Mouse (Mus musculus): ENCODE results near the gene Gpr152.
"Not testable (repeated sequence)": the region's sequence is repeated elsewhere in the genome, so short reads cannot be mapped to it uniquely, and the experiment has no call there.

The Gpr152 gene

GRCm38 (mm10) chr19:4131768-4132167, 7.8 kb upstream of the Gpr152 start:
- DNase-seq: no peak

GRCm38 (mm10) chr19:4134354-4134753, 5.2 kb upstream of the Gpr152 start:
- DNase-seq: no peak

- not testable (repeated sequence) for DNase-seq
Measured at GRCm38 (mm10) chr19:4135229-4135962, 4.2 kb upstream of the Gpr152 start.

GRCm38 (mm10) chr19:4135963-4136345, 3.6 kb upstream of the Gpr152 start:
- DNase-seq: not testable (repeated sequence)

GRCm38 (mm10) chr19:4136463-4136862, 3.1 kb upstream of the Gpr152 start:
- no peak for DNase-seq

- no peak for DNase-seq
Measured at GRCm38 (mm10) chr19:4137913-4138312, 1.7 kb upstream of the Gpr152 start.

- no peak for DNase-seq
Measured at GRCm38 (mm10) chr19:4140147-4140546, 560 bp downstream of the Gpr152 start.

GRCm38 (mm10) chr19:4142416-4143173, 3.0 kb downstream of the Gpr152 start:
- DNase-seq: peak; percentile 51

GRCm38 (mm10) chr19:4143759-4144268, 4.2 kb downstream of the Gpr152 start, which contains the start of gene Cabp4:
Cabp4 (minus strand) TSS chr19:4144033.
- no peak for DNase-seq

- no peak for DNase-seq
Measured at GRCm38 (mm10) chr19:4144550-4145498, 5.2 kb downstream of the Gpr152 start.

GRCm38 (mm10) chr19:4145936-4146335, 6.3 kb downstream of the Gpr152 start:
- DNase-seq: no peak

GRCm38 (mm10) chr19:4146366-4147021, 6.9 kb downstream of the Gpr152 start:
- DNase-seq: no peak

- no peak for DNase-seq
Measured at GRCm38 (mm10) chr19:4147022-4147405, 7.4 kb downstream of the Gpr152 start.

- no peak for DNase-seq
Measured at GRCm38 (mm10) chr19:4147782-4148490, 8.3 kb downstream of the Gpr152 start.

- DNase-seq: peak; percentile 99
Measured at GRCm38 (mm10) chr19:4148491-4148806, 8.9 kb downstream of the Gpr152 start, which contains the start of gene Coro1b. Coro1b (plus strand) TSS chr19:4148619.

- no peak for DNase-seq
Measured at GRCm38 (mm10) chr19:4148819-4149218, 9.2 kb downstream of the Gpr152 start.

GRCm38 (mm10) chr19:4149283-4149682, 9.7 kb downstream of the Gpr152 start:
- no peak for DNase-seq

- DNase-seq: no peak
Measured at GRCm38 (mm10) chr19:4149764-4150461, 10.3 kb downstream of the Gpr152 start.

- no peak for DNase-seq
Measured at GRCm38 (mm10) chr19:4150567-4151487, 11.2 kb downstream of the Gpr152 start.

- no peak for DNase-seq
Measured at GRCm38 (mm10) chr19:4151488-4151860, 11.9 kb downstream of the Gpr152 start.

Measured in kidney, adult 18-20 months (tissue).